Mouse (Mus musculus) ES-E14 (cell line): ENCODE data around the gene Lims1. TPM values are rescaled to one million over a fixed set of nuclear protein-coding genes. Genes with fewer than 3 reads are reported as not detected.

Experiments used
- DNase-seq: peaks from one replicate; pipeline ENCODE4 v3.0.0-alpha.2; 2013; ENCODE audit warnings: low read depth, low spot score
- H3K27ac ChIP-seq: 2 replicates; pipeline ENCODE4 v1.5.1; 2012; ENCODE audit warnings: low read depth, mild to moderate bottlenecking, low read length, moderate library complexity, mixed read lengths; ENCODE audit not compliant: poor library complexity, insufficient read depth, severe bottlenecking
- H3K36me3 ChIP-seq: 2 replicates; pipeline ENCODE4 v1.6.1; 2012; ENCODE audit warnings: mild to moderate bottlenecking, low read length, moderate library complexity, mixed read lengths; ENCODE audit not compliant: control insufficient read depth, poor library complexity, insufficient read depth, severe bottlenecking
- H3K4me1 ChIP-seq, 2 experiments: fragments of 150-350 bp in 1 of 2; sonication (generic) in 1 of 2; 2 replicates each; pipeline ENCODE4 v1.6.1; 2012; ENCODE audit warnings: low read length in 2 of 2, mild to moderate bottlenecking in 1 of 2, mixed read lengths in 1 of 2; ENCODE audit not compliant: control insufficient read depth in 2 of 2, insufficient read depth in 2 of 2, poor library complexity in 1 of 2
- H3K4me3 ChIP-seq, 2 experiments: fragments of 150-350 bp in 1 of 2; sonication (generic) in 1 of 2; 2 replicates each; pipeline ENCODE4 v1.5.1; 2012; ENCODE audit warnings: low read length in 2 of 2, low read depth in 1 of 2, mild to moderate bottlenecking in 1 of 2, mixed read lengths in 1 of 2; ENCODE audit not compliant: insufficient read depth in 1 of 2, poor library complexity in 1 of 2, severe bottlenecking in 1 of 2
- H3K9ac ChIP-seq: 2 replicates; pipeline ENCODE4 v1.6.1; 2012; ENCODE audit warnings: low read depth, mild to moderate bottlenecking, low read length, mixed read lengths; ENCODE audit not compliant: poor library complexity, insufficient read depth, severe bottlenecking
- H3K9me3 ChIP-seq: fragments of 150-350 bp; sonication (generic); 2 replicates; pipeline ENCODE4 v1.6.1; 2012; ENCODE audit warnings: low read depth, mild to moderate bottlenecking, low read length; ENCODE audit not compliant: control insufficient read depth, insufficient read depth
- CHD2 ChIP-seq: IDR thresholded peaks from 2 replicates; pipeline ENCODE4 v1.6.1; 2014; ENCODE audit warnings: mild to moderate bottlenecking, low read depth, low read length, inconsistent platforms
- HCFC1 ChIP-seq: IDR thresholded peaks from 2 replicates; pipeline ENCODE4 v1.6.1; 2012; ENCODE audit warnings: low read length, inconsistent platforms, borderline replicate concordance; ENCODE audit not compliant: insufficient read depth
- MAFK ChIP-seq: IDR thresholded peaks from 2 replicates; pipeline ENCODE4 v1.6.1; 2014; ENCODE audit warnings: mild to moderate bottlenecking, low read depth, low read length, inconsistent platforms; ENCODE audit not compliant: insufficient read depth
- ZC3H11A ChIP-seq: IDR thresholded peaks from 2 replicates; pipeline ENCODE4 v1.6.1; 2012; ENCODE audit warnings: low read depth, mild to moderate bottlenecking, inconsistent platforms, low read length, borderline replicate concordance
- ZNF384 ChIP-seq: IDR thresholded peaks from 2 replicates; pipeline ENCODE4 v1.6.1; 2012; ENCODE audit warnings: low read depth, low read length, inconsistent platforms
- in situ Hi-C, 2 experiments: fragments of 600-800 bp; cut with MboI; formaldehyde crosslinking; loops; one replicate each; pipeline ENCODE4 v1.15.1; 2025; ENCODE audit warnings: low sequenced_read_pairs in 2 of 2, inconsistent platforms in 1 of 2; ENCODE audit not compliant: unreplicated experiment in 2 of 2
- total RNA-seq: library from RNA; depleted of rRNA; stranded (reverse); fragments of 300-350 nt; gene quantifications from 2 replicates; pipeline ENCODE4 v1.2.3, GENCODE M21; 2012

Lims1 gene
- total RNA-seq, 1 experiment: 51.0 TPM

GRCm38 (mm10) chr10:58341685-58342084 is 18.4 kb downstream of the Lims1 start:
- Histone ChIP-seq H3K9me3 (no peaks in the 10 kb centered on the region), H3K4me1 (peaks cover 3 to 8% of the 10 kb centered on the region in 2 experiments; a peak in 1 of 4 replicates), H3K27ac (no peak overlapping the region), H3K36me3 (no peaks in the 10 kb centered on the region), H3K9ac (no peak overlapping the region), H3K4me3 (no peak overlapping the region)
- no peak for DNase-seq
- in situ Hi-C loops: no loop called here
- TF ChIP-seq HCFC1 (no peak), ZC3H11A (no peak), MAFK (no peak), ZNF384 (no peak), CHD2 (no peak)

DNA sequence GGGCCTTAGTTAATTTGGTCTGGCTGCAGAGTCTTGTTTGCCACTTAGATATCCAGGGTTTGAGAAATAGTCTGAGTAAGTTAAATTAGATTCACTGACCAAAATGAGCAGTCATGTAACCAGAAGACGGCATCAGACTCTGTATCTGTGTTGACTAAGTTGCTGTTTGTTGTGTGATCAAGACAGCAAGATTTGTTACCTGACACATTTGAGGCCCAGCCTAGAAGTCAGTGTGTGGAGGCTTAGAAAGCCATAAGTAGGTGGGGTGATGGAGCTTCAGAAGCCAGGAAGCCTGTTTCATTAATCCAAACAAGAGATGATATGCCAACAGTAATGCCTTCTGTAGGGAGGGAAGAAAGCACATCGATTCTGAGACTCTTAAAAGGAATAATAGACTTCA is 18.9 kb downstream of the Lims1 start:
- DNase-seq: no peak
- in situ Hi-C loops: no loop called here
- Histone ChIP-seq H3K9ac (no peak overlapping the region), H3K9me3 (no peaks in the 10 kb centered on the region), H3K4me3 (no peak overlapping the region), H3K36me3 (no peaks in the 10 kb centered on the region), H3K27ac (no peak overlapping the region), H3K4me1 (peaks cover 3 to 8% of the 10 kb centered on the region in 2 experiments; a peak in 1 of 4 replicates)
- TF ChIP-seq CHD2: no peak
- TF ChIP-seq ZNF384: no peak
- TF ChIP-seq ZC3H11A: no peak
- TF ChIP-seq MAFK: no peak
- no peak for TF ChIP-seq HCFC1

DNA sequence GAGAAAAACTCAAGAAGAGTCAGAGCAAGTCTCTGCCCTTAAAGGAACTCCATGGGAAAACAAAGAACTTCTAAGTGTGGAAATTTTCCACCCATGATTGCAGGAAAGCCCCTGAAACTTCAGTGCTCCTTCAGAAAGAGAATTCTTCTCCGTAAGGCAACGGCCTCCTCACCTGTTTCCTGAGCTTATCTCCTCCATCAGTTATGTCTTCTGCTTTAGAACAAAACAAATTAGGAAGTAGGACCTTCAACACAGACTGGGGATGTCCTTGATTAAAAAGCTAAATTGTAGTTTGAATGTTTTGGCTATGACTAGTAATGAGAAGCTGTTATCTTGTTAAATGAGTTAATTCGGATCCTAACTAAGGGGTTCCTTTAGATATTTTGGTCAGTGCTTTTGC is 20.3 kb downstream of the Lims1 start:
- peaks cover 3 to 8% of the 10 kb centered on the region in 2 experiments; a peak in 1 of 4 replicates for H3K4me1 ChIP-seq
- TF ChIP-seq CHD2: no peak
- no peak for TF ChIP-seq HCFC1
- TF ChIP-seq MAFK: no peak
- TF ChIP-seq ZC3H11A: no peak
- in situ Hi-C loops: no loop called here
- no peak overlapping the region for H3K4me3 ChIP-seq
- H3K27ac ChIP-seq: no peak overlapping the region
- no peak for DNase-seq
- no peak overlapping the region for H3K9ac ChIP-seq
- H3K36me3 ChIP-seq: no peaks in the 10 kb centered on the region
- H3K9me3 ChIP-seq: no peaks in the 10 kb centered on the region

DNA sequence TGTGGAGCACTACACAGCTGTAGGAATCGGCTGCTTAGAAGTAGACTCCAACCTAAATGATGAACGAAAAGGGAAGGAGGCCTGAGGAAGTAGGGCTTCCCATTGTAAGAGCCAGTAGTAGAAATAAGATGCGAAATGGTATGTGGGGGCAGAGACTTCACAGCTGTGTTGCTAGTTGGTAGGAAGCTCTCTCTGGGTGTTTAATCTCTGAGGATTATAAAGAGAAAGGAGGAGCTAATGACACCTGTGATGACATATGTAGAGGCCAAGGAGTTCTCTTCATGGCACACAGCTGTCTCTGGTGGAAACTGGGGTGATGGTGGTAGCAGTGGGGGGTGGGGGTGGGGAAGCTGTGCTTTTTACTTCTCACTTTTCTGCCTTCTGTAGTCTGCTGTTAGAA is 27.3 kb downstream of the Lims1 start:
- TF ChIP-seq ZC3H11A (no peak), MAFK (no peak), ZNF384 (no peak), CHD2 (no peak), HCFC1 (no peak)

DNA sequence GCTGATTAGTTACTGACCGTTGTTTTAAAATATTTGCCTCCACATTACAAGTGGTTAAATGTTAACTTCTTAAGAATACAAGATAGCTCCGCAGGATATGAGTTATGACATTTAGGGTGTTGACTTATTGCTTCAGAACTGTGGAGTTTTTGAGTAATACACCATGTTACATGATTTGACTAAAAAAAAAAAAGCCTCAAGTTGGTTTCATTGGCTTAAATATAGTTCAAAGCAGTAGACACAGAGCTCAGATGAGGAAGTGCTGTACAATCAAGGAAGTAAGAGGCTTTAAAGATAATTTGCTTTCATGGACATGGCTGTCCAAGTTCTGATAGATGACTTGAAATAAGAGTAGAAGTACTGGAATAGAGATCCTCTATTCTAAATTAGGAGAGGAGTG is 28.4 kb downstream of the Lims1 start:
- Histone ChIP-seq H3K36me3 (no peaks in the 10 kb centered on the region), H3K27ac (no peak overlapping the region), H3K4me1 (peaks cover 2 to 8% of the 10 kb centered on the region in 2 experiments; a peak in 2 of 4 replicates), H3K9ac (no peak overlapping the region), H3K4me3 (no peak overlapping the region), H3K9me3 (no peaks in the 10 kb centered on the region)
- no peak for DNase-seq
- TF ChIP-seq ZNF384 (no peak), MAFK (no peak), CHD2 (no peak), HCFC1 (no peak)
- in situ Hi-C loops: no loop called here

More for the DNA sequence above, 27.3 kb downstream of the Lims1 start:
- Histone ChIP-seq H3K36me3 (no peaks in the 10 kb centered on the region), H3K4me1 (peaks cover 5 to 6% of the 10 kb centered on the region in 2 experiments; a peak in 2 of 4 replicates), H3K27ac (no peak overlapping the region), H3K9ac (no peak overlapping the region), H3K4me3 (no peak overlapping the region), H3K9me3 (no peaks in the 10 kb centered on the region)
- in situ Hi-C loops: no loop called here
- no peak for DNase-seq
